Mouse (Mus musculus) ES-E14 (cell line): ENCODE results near the gene Msi2. TPM values are rescaled to one million over a fixed set of nuclear protein-coding genes. Genes with fewer than 3 reads are reported as not detected.

Experiments used
- DNase-seq: peaks from one replicate; pipeline ENCODE4 v3.0.0-alpha.2; 2013; ENCODE audit warnings: low read depth, low spot score
- H3K27ac ChIP-seq: 2 replicates; pipeline ENCODE4 v1.5.1; 2012; ENCODE audit warnings: low read depth, mild to moderate bottlenecking, low read length, moderate library complexity, mixed read lengths; ENCODE audit not compliant: poor library complexity, insufficient read depth, severe bottlenecking
- H3K36me3 ChIP-seq: 2 replicates; pipeline ENCODE4 v1.6.1; 2012; ENCODE audit warnings: mild to moderate bottlenecking, low read length, moderate library complexity, mixed read lengths; ENCODE audit not compliant: control insufficient read depth, poor library complexity, insufficient read depth, severe bottlenecking
- H3K4me1 ChIP-seq, 2 experiments: fragments of 150-350 bp in 1 of 2; sonication (generic) in 1 of 2; 2 replicates each; pipeline ENCODE4 v1.6.1; 2012; ENCODE audit warnings: low read length in 2 of 2, mild to moderate bottlenecking in 1 of 2, mixed read lengths in 1 of 2; ENCODE audit not compliant: control insufficient read depth in 2 of 2, insufficient read depth in 2 of 2, poor library complexity in 1 of 2
- H3K4me3 ChIP-seq, 2 experiments: fragments of 150-350 bp in 1 of 2; sonication (generic) in 1 of 2; 2 replicates each; pipeline ENCODE4 v1.5.1; 2012; ENCODE audit warnings: low read length in 2 of 2, low read depth in 1 of 2, mild to moderate bottlenecking in 1 of 2, mixed read lengths in 1 of 2; ENCODE audit not compliant: insufficient read depth in 1 of 2, poor library complexity in 1 of 2, severe bottlenecking in 1 of 2
- H3K9ac ChIP-seq: 2 replicates; pipeline ENCODE4 v1.6.1; 2012; ENCODE audit warnings: low read depth, mild to moderate bottlenecking, low read length, mixed read lengths; ENCODE audit not compliant: poor library complexity, insufficient read depth, severe bottlenecking
- H3K9me3 ChIP-seq: fragments of 150-350 bp; sonication (generic); 2 replicates; pipeline ENCODE4 v1.6.1; 2012; ENCODE audit warnings: low read depth, mild to moderate bottlenecking, low read length; ENCODE audit not compliant: control insufficient read depth, insufficient read depth
- CHD2 ChIP-seq: IDR thresholded peaks from 2 replicates; pipeline ENCODE4 v1.6.1; 2014; ENCODE audit warnings: mild to moderate bottlenecking, low read depth, low read length, inconsistent platforms
- HCFC1 ChIP-seq: IDR thresholded peaks from 2 replicates; pipeline ENCODE4 v1.6.1; 2012; ENCODE audit warnings: low read length, inconsistent platforms, borderline replicate concordance; ENCODE audit not compliant: insufficient read depth
- MAFK ChIP-seq: IDR thresholded peaks from 2 replicates; pipeline ENCODE4 v1.6.1; 2014; ENCODE audit warnings: mild to moderate bottlenecking, low read depth, low read length, inconsistent platforms; ENCODE audit not compliant: insufficient read depth
- ZC3H11A ChIP-seq: IDR thresholded peaks from 2 replicates; pipeline ENCODE4 v1.6.1; 2012; ENCODE audit warnings: low read depth, mild to moderate bottlenecking, inconsistent platforms, low read length, borderline replicate concordance
- ZNF384 ChIP-seq: IDR thresholded peaks from 2 replicates; pipeline ENCODE4 v1.6.1; 2012; ENCODE audit warnings: low read depth, low read length, inconsistent platforms
- in situ Hi-C, 2 experiments: fragments of 600-800 bp; cut with MboI; formaldehyde crosslinking; loops; one replicate each; pipeline ENCODE4 v1.15.1; 2025; ENCODE audit warnings: low sequenced_read_pairs in 2 of 2, inconsistent platforms in 1 of 2; ENCODE audit not compliant: unreplicated experiment in 2 of 2
- total RNA-seq: library from RNA; depleted of rRNA; stranded (reverse); fragments of 300-350 nt; gene quantifications from 2 replicates; pipeline ENCODE4 v1.2.3, GENCODE M21; 2012

The Msi2 gene
- total RNA-seq, 1 experiment = 66.4 TPM

GRCm38 (mm10) chr11:88327016-88327415, 391.3 kb downstream of the Msi2 start:
- Histone ChIP-seq H3K27ac (no peak overlapping the region), H3K4me1 (peaks cover 0 to 2% of the 10 kb centered on the region in 2 experiments; a peak in 1 of 4 replicates), H3K9me3 (no peaks in the 10 kb centered on the region), H3K4me3 (no peak overlapping the region), H3K36me3 (no peaks in the 10 kb centered on the region), H3K9ac (no peak overlapping the region)
- no peak for DNase-seq
- TF ChIP-seq MAFK = no peak
- no peak for TF ChIP-seq ZNF384
- TF ChIP-seq HCFC1 = no peak
- in situ Hi-C loops = no loop called here

GRCm38 (mm10) chr11:88318850-88319249, 399.5 kb downstream of the Msi2 start:
- TF ChIP-seq MAFK = no peak
- TF ChIP-seq ZC3H11A = no peak
- no peak for TF ChIP-seq ZNF384
- TF ChIP-seq HCFC1 = no peak
- TF ChIP-seq CHD2 = no peak

GRCm38 (mm10) chr11:88315393-88315792, 402.9 kb downstream of the Msi2 start:
- Histone ChIP-seq H3K4me1 (0 out of 4 replicates have a peak, but pooled peaks cover 0 to 2% of the 10 kb centered on the region in 2 experiments), H3K27ac (no peak overlapping the region), H3K4me3 (no peak overlapping the region), H3K36me3 (no peaks in the 10 kb centered on the region), H3K9ac (no peak overlapping the region), H3K9me3 (no peaks in the 10 kb centered on the region)
- TF ChIP-seq MAFK = no peak
- TF ChIP-seq CHD2 = no peak
- in situ Hi-C loops = no loop called here
- no peak for DNase-seq

More at GRCm38 (mm10) chr11:88318850-88319249, 399.5 kb downstream of the Msi2 start:
- DNase-seq = no peak
- no peak overlapping the region for H3K4me3 ChIP-seq
- in situ Hi-C loops = no loop called here
- H3K36me3 ChIP-seq = no peaks in the 10 kb centered on the region
- no peak overlapping the region for H3K27ac ChIP-seq
- H3K4me1 ChIP-seq = 0 out of 4 replicates have a peak, but pooled peaks cover 0 to 2% of the 10 kb centered on the region in 2 experiments
- H3K9me3 ChIP-seq = no peaks in the 10 kb centered on the region
- H3K9ac ChIP-seq = no peak overlapping the region

GRCm38 (mm10) chr11:88314471-88314870, 403.8 kb downstream of the Msi2 start:
- Histone ChIP-seq H3K9ac (no peak overlapping the region), H3K9me3 (no peaks in the 10 kb centered on the region), H3K4me3 (no peak overlapping the region), H3K4me1 (0 out of 4 replicates have a peak, but pooled peaks cover 0 to 2% of the 10 kb centered on the region in 2 experiments), H3K36me3 (no peaks in the 10 kb centered on the region), H3K27ac (no peak overlapping the region)
- in situ Hi-C loops = no loop called here
- DNase-seq = no peak
- TF ChIP-seq ZC3H11A (no peak), HCFC1 (no peak), MAFK (no peak)

- DNase-seq = no peak
- H3K9me3 ChIP-seq = no peaks in the 10 kb centered on the region
- no peak overlapping the region for H3K4me3 ChIP-seq
- no peak overlapping the region for H3K9ac ChIP-seq
- H3K36me3 ChIP-seq = no peaks in the 10 kb centered on the region
- peaks cover 0 to 1% of the 10 kb centered on the region in 2 experiments; a peak in 1 of 4 replicates for H3K4me1 ChIP-seq
- in situ Hi-C loops = no loop called here
- TF ChIP-seq MAFK (no peak), ZC3H11A (no peak), CHD2 (no peak), HCFC1 (no peak), ZNF384 (no peak)
- no peak overlapping the region for H3K27ac ChIP-seq
These were observed 404.8 kb downstream of the Msi2 start for GRCm38 (mm10) chr11:88313512-88313911.
